Mouse (Mus musculus): ENCODE data around the gene Plxnb1.
"Not testable (repeated sequence)": the region's sequence is repeated elsewhere in the genome, so short reads cannot be mapped to it uniquely, and the experiment has no call there.

DNA sequence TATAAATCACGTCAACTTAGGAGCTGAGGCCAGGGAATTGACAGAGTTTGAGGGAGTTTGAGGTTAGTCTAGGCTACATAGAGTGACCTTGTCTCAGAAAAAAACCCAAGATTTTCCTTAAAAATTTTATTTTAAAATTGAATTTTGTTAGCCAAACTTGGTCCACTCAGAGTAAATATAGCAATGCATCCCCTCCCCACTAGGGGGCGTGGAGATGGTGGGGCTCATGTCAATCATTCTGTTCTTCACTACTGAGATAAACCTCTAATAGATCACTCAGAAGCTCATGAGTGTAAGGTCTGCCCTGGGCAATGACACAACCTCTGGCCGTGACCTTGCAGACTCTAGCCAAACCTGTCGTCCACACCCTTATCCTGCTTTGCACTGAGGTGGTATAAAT, 45.2 kb downstream of the Plxnb1 start:
- TF ChIP-seq CTCF (IDR thresholded peaks at IDR 0.05; ENCODE audit: insufficient read depth, low read length); POLR2A (IDR thresholded peaks at IDR 0.05; ENCODE audit: borderline replicate concordance, extremely low read depth, low read depth, low read length): not testable (repeated sequence)

Measured in lung, adult 2 months (tissue).